Mouse (Mus musculus): Measurements from ENCODE around the gene Saysd1. TPM values are rescaled to one million over a fixed set of nuclear protein-coding genes. Genes with fewer than 3 reads are reported as not detected.

Gene Saysd1
- polyA plus RNA-seq, 1 experiment from 2014 or later = 10.8 TPM

DNA sequence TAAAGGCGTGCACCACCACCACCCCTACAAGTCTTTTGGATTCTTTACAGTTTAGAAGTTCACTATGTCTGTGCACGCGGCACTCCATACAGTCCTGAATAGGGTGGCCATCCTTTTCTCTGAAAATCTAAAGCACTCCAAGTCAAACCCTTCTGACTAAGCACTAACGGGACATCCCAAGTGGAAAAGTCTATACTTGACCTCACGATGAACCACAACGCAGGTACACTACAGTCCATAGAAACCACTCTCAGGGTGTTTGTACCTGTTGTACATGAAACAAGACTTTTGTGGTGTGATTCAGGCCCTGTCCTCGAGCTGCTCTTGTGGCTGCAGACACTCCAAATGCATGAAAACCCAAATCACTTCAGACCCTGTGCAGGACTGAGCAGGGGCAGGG, 36.8 kb upstream of the Saysd1 start:
- 93% methylated on average over 7 of the region's 7 CpGs for WGBS
- 0 out of 2 replicates have a peak, but pooled peaks cover 3% of the 10 kb centered on the region for H3K27me3 ChIP-seq
- no peaks in the 10 kb centered on the region for H3K9me3 ChIP-seq (replicated peaks)
- H3K9ac ChIP-seq = no peak overlapping the region
- no peak overlapping the region for H3K27ac ChIP-seq
- no peak for ATAC-seq (ENCODE audit: low FRiP score)
- H3K4me2 ChIP-seq (replicated peaks) = no peak overlapping the region
- H3K36me3 ChIP-seq = no peaks in the 10 kb centered on the region
- no peak overlapping the region for H3K4me3 ChIP-seq
- H3K4me1 ChIP-seq = peaks cover 29% of the 10 kb centered on the region

DNA sequence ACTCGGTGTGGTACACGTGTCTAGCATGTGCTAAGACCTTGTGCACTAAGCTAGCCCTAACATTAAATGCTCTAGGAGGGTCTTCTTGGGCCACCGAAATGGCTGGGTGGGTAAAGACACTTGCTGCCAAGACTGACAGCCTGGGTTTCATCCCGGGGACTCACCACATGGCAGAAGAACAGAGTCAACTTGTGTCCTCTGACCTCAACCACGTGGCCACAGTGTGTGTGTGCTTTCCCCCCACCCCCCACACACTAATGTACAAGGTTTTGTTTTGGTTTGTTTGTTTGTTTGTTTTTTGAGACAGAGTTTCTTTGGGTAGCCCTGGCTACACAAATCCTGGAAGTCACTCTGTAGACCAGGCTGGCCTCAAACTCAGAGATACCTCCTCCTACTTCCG, 36.4 kb upstream of the Saysd1 start:
- no peak overlapping the region for H3K4me3 ChIP-seq
- H3K27ac ChIP-seq = no peak overlapping the region
- no peak overlapping the region for H3K9ac ChIP-seq
- WGBS = 92% methylated on average over 6 of the region's 6 CpGs
- no peak for ATAC-seq (ENCODE audit: low FRiP score)
- peaks cover 25% of the 10 kb centered on the region for H3K4me1 ChIP-seq
- no peaks in the 10 kb centered on the region for H3K36me3 ChIP-seq
- H3K27me3 ChIP-seq = 0 out of 2 replicates have a peak, but pooled peaks cover 1% of the 10 kb centered on the region
- H3K9me3 ChIP-seq (replicated peaks) = no peaks in the 10 kb centered on the region
- H3K4me2 ChIP-seq (replicated peaks) = no peak overlapping the region

DNA sequence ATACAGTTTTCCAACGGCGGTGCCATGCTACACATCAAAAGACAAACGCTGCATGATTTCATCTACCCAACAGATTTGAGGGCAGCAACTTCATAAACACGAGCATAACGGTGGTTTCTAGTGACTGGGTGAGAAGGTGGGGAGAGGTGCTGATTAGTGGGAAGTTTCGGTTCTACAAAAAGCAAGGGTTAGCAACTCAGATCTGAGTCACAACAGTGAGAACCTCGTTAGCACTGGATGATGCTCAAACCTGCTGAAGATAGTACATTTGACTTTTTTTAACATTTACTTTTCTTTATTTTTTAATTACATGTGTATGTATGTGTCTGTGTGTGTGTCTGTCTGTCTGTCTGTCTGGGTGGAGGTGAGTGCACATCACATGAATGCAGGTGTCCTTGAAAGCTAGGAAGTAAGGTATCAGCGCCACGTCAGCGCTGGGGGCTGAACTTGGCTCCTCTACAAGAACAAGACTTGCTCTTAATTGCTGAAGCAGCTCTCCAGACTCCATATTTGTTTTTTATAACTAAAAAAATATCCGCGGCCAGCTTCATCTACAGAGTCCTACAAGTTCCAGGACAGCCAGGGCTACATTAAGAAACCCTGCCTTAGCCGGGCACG, 35.6 kb upstream of the Saysd1 start:
- H3K27ac ChIP-seq = no peak overlapping the region

DNA sequence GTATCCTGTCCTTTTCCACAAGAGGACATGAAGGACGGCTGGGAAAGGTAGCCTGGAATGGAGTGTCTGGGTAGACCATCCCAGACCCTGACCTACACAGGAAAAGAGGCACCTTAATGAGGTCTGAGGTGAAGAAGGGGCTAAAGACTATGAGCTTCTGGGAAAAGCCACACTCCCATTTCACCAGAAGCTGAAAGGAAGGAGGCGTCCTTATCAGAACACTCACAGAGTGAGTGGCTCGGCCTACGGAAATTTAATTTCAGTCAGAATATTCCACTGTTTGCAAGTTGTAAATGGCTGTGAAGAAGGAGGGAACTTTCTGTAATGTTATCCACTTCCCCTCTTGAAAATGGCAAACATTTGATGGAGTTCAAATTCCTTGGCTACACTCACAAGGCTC, 34.6 kb upstream of the Saysd1 start:
- H3K4me1 ChIP-seq = peaks cover 8% of the 10 kb centered on the region; the same call in 1 of the 2 replicates
- H3K27me3 ChIP-seq = no peaks in the 10 kb centered on the region
- H3K4me3 ChIP-seq = no peak overlapping the region
- no peak overlapping the region for H3K4me2 ChIP-seq (replicated peaks)
- H3K36me3 ChIP-seq = no peaks in the 10 kb centered on the region
- WGBS = 80% methylated on average over 4 of the region's 4 CpGs
- ATAC-seq (ENCODE audit: low FRiP score) = no peak
- no peaks in the 10 kb centered on the region for H3K9me3 ChIP-seq (replicated peaks)
- no peak overlapping the region for H3K27ac ChIP-seq
- no peak overlapping the region for H3K9ac ChIP-seq

More for the DNA sequence above, 35.6 kb upstream of the Saysd1 start:
- peaks cover 18% of the 10 kb centered on the region for H3K4me1 ChIP-seq
- no peak for ATAC-seq (ENCODE audit: low FRiP score)
- no peak overlapping the region for H3K9ac ChIP-seq
- 92% methylated on average over 14 of the region's 14 CpGs for WGBS
- H3K4me2 ChIP-seq (replicated peaks) = no peak overlapping the region
- H3K27me3 ChIP-seq = no peaks in the 10 kb centered on the region
- no peaks in the 10 kb centered on the region for H3K36me3 ChIP-seq
- no peak overlapping the region for H3K4me3 ChIP-seq
- H3K9me3 ChIP-seq (replicated peaks) = no peaks in the 10 kb centered on the region

DNA sequence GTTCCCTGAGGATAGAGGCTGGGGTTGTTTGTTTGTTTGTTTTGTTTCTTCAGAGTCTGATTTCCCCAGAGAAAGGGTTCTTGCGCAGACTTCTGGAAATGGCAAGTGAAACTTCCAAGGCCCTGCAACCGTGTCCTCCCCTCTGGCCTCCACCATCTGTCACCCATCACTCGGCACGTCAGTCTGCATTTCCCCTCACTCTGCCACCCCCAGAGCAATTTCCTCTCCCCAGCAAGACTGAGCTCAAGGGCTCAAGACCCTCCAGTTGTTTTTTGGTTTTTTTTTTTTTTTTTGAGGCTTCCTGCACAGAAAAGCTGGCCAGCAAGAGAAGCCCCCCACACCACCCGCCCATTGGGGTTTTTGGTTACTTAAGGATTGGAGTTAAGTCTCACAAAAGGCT, 34.2 kb upstream of the Saysd1 start:
- ATAC-seq (ENCODE audit: low FRiP score) = no peak
- Histone ChIP-seq H3K9ac (no peak overlapping the region), H3K9me3 (replicated peaks) (no peaks in the 10 kb centered on the region), H3K36me3 (no peaks in the 10 kb centered on the region), H3K4me2 (replicated peaks) (no peak overlapping the region), H3K27ac (no peak overlapping the region), H3K4me3 (no peak overlapping the region), H3K27me3 (no peaks in the 10 kb centered on the region), H3K4me1 (peaks cover 5% of the 10 kb centered on the region; the same call in 1 of the 2 replicates)
- 59% methylated on average over 5 of the region's 5 CpGs for WGBS

DNA sequence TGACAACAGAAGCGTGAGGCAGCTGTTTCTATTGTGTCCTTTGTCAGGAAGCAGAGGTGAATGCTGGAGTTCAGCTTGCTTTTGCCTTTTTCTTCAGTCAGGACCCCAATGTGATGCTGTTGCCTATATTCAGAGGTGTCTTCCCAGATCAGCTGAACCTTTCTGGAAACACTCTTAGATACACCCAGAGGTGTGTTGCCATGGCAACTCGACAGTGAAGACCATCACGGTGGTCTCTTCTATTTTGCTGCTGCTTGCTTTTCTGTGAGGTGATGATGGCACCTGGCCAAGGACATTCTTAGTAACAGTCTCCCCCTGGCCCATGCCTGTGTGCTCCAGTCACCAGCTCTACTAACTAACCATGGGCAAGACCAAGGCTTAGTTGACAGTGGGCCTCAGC, 33.5 kb upstream of the Saysd1 start:
- H3K36me3 ChIP-seq = no peaks in the 10 kb centered on the region
- H3K9me3 ChIP-seq (replicated peaks) = no peaks in the 10 kb centered on the region
- WGBS = 77% methylated on average over 3 of the region's 3 CpGs
- ATAC-seq (ENCODE audit: low FRiP score) = no peak
- no peak overlapping the region for H3K9ac ChIP-seq
- no peak overlapping the region for H3K27ac ChIP-seq
- H3K4me3 ChIP-seq = no peak overlapping the region
- H3K27me3 ChIP-seq = no peaks in the 10 kb centered on the region
- no peak overlapping the region for H3K4me2 ChIP-seq (replicated peaks)
- H3K4me1 ChIP-seq = peaks cover 5% of the 10 kb centered on the region; the same call in 1 of the 2 replicates

DNA sequence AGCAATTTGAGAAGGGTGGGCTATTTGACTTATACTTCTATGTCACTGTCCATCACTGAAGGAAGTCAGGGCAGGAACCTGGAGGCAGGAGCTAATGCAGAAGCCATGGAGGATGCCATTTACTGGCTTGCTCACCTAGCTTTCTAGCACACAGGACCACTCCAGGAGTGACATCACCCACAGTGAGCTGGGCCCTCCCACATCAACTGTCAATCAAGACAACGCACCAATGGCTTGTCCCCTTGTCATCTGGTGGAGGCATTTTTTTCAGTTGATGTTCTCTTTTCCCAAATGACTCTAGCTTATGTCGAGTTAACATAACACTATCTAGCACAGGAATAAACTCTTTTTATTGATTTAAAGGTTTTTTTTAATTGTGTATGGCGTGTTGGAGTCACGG, 30.9 kb upstream of the Saysd1 start:
- WGBS = 93% methylated on average over 4 of the region's 4 CpGs
- no peak for ATAC-seq (ENCODE audit: low FRiP score)
- H3K9me3 ChIP-seq (replicated peaks) = no peaks in the 10 kb centered on the region

DNA sequence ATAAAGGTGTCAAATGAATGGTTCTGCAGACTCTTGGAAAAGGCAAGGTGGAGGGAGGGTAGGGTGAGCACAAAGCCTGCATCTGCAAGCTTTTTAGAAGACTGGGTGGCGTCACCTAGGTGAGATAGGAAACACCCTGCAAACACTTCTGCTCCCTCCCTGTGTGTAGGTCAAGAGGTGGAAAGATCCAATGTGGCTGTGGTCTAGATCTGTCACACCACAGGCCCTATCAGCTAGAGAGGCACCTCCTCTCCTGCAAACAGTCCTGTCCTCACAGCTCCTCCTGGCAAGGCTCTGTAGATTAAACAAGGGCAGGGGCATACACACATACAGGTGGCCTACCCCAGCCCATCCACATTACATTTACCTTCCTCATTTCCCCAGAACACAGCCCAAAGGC, 30.1 kb upstream of the Saysd1 start:
- no peak for ATAC-seq (ENCODE audit: low FRiP score)
- 97% methylated on average over 1 of the region's 1 CpGs for WGBS
- Histone ChIP-seq H3K9ac (no peak overlapping the region), H3K36me3 (no peaks in the 10 kb centered on the region), H3K27ac (no peak overlapping the region), H3K9me3 (replicated peaks) (no peaks in the 10 kb centered on the region), H3K4me1 (peaks cover 15% of the 10 kb centered on the region), H3K4me2 (replicated peaks) (no peak overlapping the region), H3K4me3 (no peak overlapping the region), H3K27me3 (no peaks in the 10 kb centered on the region)

More for the DNA sequence above, 30.9 kb upstream of the Saysd1 start:
- Histone ChIP-seq H3K9ac (no peak overlapping the region), H3K36me3 (no peaks in the 10 kb centered on the region), H3K27ac (no peak overlapping the region), H3K4me2 (replicated peaks) (no peak overlapping the region), H3K4me1 (peaks cover 8% of the 10 kb centered on the region; the same call in 1 of the 2 replicates), H3K27me3 (no peaks in the 10 kb centered on the region), H3K4me3 (no peak overlapping the region)

DNA sequence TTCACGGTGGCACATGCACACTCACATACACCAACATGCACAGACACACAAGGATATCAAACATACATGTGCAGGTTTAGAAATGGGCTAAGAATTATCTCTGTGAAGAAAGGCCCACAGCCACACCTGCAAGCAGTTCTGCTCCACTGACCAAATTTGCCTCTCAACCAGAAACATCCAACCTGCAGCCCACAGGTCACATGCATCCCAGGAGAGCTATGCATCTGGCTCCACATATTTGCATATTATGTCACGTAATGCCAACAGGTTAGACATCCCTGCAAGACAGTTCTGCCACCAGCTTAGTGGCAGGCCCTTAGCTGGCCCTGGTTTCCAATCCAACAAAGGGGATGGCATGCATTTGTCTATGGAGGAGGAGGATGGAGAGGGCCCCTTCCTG, 29.7 kb upstream of the Saysd1 start:
- Histone ChIP-seq H3K4me1 (peaks cover 19% of the 10 kb centered on the region), H3K36me3 (no peaks in the 10 kb centered on the region), H3K4me2 (replicated peaks) (no peak overlapping the region), H3K4me3 (no peak overlapping the region), H3K9me3 (replicated peaks) (no peaks in the 10 kb centered on the region), H3K9ac (no peak overlapping the region), H3K27me3 (no peaks in the 10 kb centered on the region), H3K27ac (no peak overlapping the region)
- WGBS = 88% methylated on average over 2 of the region's 2 CpGs
- ATAC-seq (ENCODE audit: low FRiP score) = no peak

DNA sequence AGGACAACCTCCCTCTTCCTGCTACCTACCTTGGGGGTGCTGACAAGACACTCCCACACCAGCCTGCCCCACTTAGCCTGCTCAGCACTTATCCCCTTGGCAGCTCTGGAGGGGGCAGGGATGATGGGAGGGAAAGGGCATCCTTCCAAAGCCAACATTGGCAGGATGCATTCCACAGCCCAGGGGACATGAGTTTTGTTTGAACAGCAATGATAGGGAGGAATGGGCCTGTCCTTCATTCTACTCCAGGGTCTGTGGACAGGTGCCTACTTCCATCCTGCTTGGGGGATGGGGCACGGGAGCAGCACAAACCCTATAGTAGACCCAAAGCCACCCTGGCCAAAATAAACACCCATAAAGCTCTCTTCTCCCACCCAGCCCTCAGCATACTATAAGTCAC, 27.1 kb upstream of the Saysd1 start:
- Histone ChIP-seq H3K9me3 (replicated peaks) (no peaks in the 10 kb centered on the region), H3K36me3 (no peaks in the 10 kb centered on the region), H3K27ac (no peak overlapping the region), H3K4me2 (replicated peaks) (no peak overlapping the region), H3K4me1 (peaks cover 21% of the 10 kb centered on the region), H3K4me3 (no peak overlapping the region), H3K9ac (no peak overlapping the region), H3K27me3 (no peaks in the 10 kb centered on the region)
- WGBS = 81% methylated on average over 1 of the region's 1 CpGs
- ATAC-seq (ENCODE audit: low FRiP score) = no peak

DNA sequence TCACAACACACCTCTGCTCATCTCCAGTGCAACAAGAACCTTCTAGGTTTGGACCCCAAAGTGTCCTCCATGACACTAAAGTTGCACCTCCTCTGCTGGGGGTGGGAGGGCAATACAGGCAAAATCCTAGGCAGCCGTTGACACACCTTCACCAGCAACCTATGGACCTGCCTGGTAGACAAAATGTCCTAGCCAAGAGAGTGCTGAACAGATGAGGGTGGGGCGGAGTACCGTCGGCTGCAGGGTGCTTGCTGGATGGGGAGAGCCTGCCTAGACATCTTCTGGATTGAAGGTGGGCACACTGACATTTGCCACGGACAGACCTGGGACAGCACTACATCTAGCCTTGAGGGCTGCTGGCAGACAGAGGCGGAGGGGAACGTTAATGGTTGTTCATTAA, 26.1 kb upstream of the Saysd1 start:
- Histone ChIP-seq H3K4me1 (peaks cover 29% of the 10 kb centered on the region), H3K4me3 (no peak overlapping the region), H3K27ac (no peak overlapping the region), H3K27me3 (no peaks in the 10 kb centered on the region), H3K9me3 (replicated peaks) (no peaks in the 10 kb centered on the region), H3K4me2 (replicated peaks) (no peak overlapping the region), H3K36me3 (no peaks in the 10 kb centered on the region), H3K9ac (no peak overlapping the region)
- 75% methylated on average over 7 of the region's 7 CpGs for WGBS
- no peak for ATAC-seq (ENCODE audit: low FRiP score)

DNA sequence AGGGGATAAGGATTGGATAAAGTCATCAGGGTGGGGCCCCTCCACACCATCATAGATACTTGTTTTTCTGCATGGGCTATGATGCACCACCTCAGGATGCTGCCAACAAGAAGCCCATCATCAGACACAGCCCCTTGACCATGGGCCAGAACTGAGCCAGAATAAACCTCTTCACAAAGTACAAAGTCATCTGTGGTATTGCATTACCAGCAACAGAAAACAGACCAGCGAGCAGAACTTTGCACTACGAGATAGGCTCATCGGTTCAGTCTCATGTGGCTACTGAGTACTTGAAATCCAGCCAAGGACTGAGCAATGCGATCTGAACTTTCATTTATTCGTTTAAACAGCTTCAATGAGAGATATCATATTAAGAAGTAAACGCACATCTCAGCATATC, 24.4 kb upstream of the Saysd1 start:
- Histone ChIP-seq H3K4me1 (peaks cover 31% of the 10 kb centered on the region), H3K27ac (no peak overlapping the region), H3K4me3 (no peak overlapping the region), H3K27me3 (no peaks in the 10 kb centered on the region), H3K9me3 (replicated peaks) (no peaks in the 10 kb centered on the region), H3K36me3 (no peaks in the 10 kb centered on the region), H3K4me2 (replicated peaks) (no peak overlapping the region), H3K9ac (no peak overlapping the region)
- WGBS = 75% methylated on average over 6 of the region's 6 CpGs
- ATAC-seq (ENCODE audit: low FRiP score) = no peak
